Mouse (Mus musculus) ES-Bruce4 (cell line): ENCODE measurements around the gene Wsb2.

Experiments used
- CTCF ChIP-seq: IDR thresholded peaks from one replicate; pipeline ENCODE4 v1.8.1; 2011; ENCODE audit warnings: low read depth, low read length
- EP300 ChIP-seq: IDR thresholded peaks from 2 replicates; pipeline ENCODE4 v1.6.1; 2011; ENCODE audit warnings: low read depth, low read length; ENCODE audit not compliant: insufficient read depth

DNA sequence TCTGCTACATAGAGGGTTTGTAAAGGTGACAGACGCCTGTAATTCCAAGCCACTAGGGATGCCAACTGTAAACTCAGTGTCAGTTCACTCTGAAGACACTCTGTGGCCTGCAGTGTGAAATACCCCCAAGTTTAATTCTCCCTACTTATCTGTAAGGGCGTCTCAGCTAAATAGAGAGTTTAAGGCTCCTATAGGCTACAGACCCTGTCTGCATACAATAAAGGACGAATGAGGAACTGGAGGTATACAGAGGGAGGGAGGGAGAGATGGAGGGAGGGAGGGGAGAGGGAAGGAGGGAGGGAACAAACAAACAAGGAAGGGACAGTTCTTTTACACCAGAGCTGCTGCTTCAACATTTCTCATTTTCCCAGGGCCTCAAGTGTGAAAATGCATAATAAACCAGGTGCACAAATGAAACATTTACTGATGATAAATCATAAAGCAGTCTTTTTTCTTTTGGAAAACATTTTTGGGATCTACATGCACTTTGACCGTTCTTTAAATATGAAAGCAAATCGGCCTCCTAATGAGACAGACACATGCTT lies 11.6 kb upstream of the Wsb2 start:
- TF ChIP-seq CTCF (no peak), EP300 (no peak)
